Mouse (Mus musculus): ENCODE results near the gene Ado. TPM values are rescaled to one million over a fixed set of nuclear protein-coding genes. Genes with fewer than 3 reads are reported as not detected.

Gene Ado
- total and polyA plus RNA-seq, 2 experiments, result 7.0 to 8.5 TPM

DNA sequence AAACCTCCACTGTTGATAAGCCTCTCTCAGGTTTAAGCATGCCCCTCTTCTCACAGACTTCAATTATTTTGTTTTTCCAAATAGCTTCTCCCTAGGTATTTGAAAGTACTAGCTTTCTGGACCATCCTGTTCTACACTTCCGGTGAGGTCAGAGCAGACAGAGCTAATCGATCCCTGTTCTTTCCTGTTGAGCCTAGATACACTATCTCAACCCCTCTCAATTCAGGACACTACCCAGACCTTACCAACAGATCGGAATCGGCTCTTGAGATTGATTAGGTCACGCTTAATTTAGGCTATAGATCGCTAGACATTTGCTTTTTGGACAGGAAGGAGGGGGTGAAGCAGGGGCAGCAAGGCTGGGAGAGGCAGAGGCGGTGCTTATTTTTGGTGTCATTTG, 35.9 kb downstream of the Ado start:
- H3K79me2 ChIP-seq (ENCODE audit: control insufficient read depth, insufficient read depth, low read length), result no peaks in the 10 kb centered on the region
- H3K9ac ChIP-seq (ENCODE audit: low read depth, low read length), result no peak overlapping the region
- no peak overlapping the region for H3K4me3 ChIP-seq (ENCODE audit: insufficient read depth, low read depth, low read length)
- no peaks in the 10 kb centered on the region for H3K36me3 ChIP-seq (ENCODE audit: control insufficient read depth, insufficient read depth, low read length)
- no peak overlapping the region for H3K27ac ChIP-seq (replicated peaks; ENCODE audit: insufficient read depth, low read depth, low read length)
- no peak for DNase-seq (ENCODE audit: extremely low read depth, low read depth, low spot score)
- no peak for TF ChIP-seq POLR2A (IDR thresholded peaks at IDR 0.05; ENCODE audit: extremely low read depth, insufficient read depth, low read length)
- TF ChIP-seq CTCF (IDR thresholded peaks at IDR 0.05; ENCODE audit: low read depth, low read length), result no peak
- H3K4me1 ChIP-seq (ENCODE audit: control insufficient read depth, insufficient read depth, low read length), result no peaks in the 10 kb centered on the region
- no peaks in the 10 kb centered on the region; the same call in 1 of the 2 replicates for H3K27me3 ChIP-seq (ENCODE audit: control insufficient read depth, insufficient read depth, low read length)
- WGBS, result 75% methylated on average over 7 of the region's 7 CpGs

GRCm38 (mm10) chr10:67512211-67512610, 36.5 kb downstream of the Ado start:
- no peak overlapping the region for H3K4me3 ChIP-seq (ENCODE audit: insufficient read depth, low read depth, low read length)
- WGBS, result 81% methylated on average over 8 of the region's 8 CpGs
- no peak for TF ChIP-seq POLR2A (IDR thresholded peaks at IDR 0.05; ENCODE audit: extremely low read depth, insufficient read depth, low read length)
- no peak for TF ChIP-seq CTCF (IDR thresholded peaks at IDR 0.05; ENCODE audit: low read depth, low read length)
- no peak for DNase-seq (ENCODE audit: extremely low read depth, low read depth, low spot score)
- H3K36me3 ChIP-seq (ENCODE audit: control insufficient read depth, insufficient read depth, low read length), result no peaks in the 10 kb centered on the region
- no peak overlapping the region for H3K27ac ChIP-seq (replicated peaks; ENCODE audit: insufficient read depth, low read depth, low read length)
- H3K79me2 ChIP-seq (ENCODE audit: control insufficient read depth, insufficient read depth, low read length), result no peaks in the 10 kb centered on the region
- no peaks in the 10 kb centered on the region for H3K4me1 ChIP-seq (ENCODE audit: control insufficient read depth, insufficient read depth, low read length)
- no peak overlapping the region for H3K9ac ChIP-seq (ENCODE audit: low read depth, low read length)
- no peaks in the 10 kb centered on the region; the same call in 1 of the 2 replicates for H3K27me3 ChIP-seq (ENCODE audit: control insufficient read depth, insufficient read depth, low read length)

DNA sequence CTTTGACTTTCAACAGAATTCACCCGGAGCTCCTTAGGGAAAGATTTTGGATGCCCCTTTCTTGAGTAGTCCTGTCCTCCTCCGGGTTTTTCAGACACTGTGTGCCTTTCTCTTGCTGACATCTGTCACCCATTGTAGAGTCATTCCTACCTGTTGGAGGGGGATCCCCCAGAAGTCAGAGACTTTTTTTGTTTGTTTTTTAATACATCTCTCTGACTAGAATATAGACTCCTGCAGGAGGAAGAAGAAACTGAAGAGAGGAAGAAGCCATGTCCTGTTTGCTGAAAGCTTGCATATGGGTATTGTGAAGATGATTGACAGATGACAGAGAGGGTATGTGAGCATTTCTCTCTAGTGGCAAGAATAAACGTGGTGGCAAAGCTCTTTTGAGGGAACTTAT, 43.5 kb downstream of the Ado start:
- DNase-seq (ENCODE audit: extremely low read depth, low read depth, low spot score), result no peak
- no peaks in the 10 kb centered on the region for H3K79me2 ChIP-seq (ENCODE audit: control insufficient read depth, insufficient read depth, low read length)
- no peak for TF ChIP-seq CTCF (IDR thresholded peaks at IDR 0.05; ENCODE audit: low read depth, low read length)
- TF ChIP-seq POLR2A (IDR thresholded peaks at IDR 0.05; ENCODE audit: extremely low read depth, insufficient read depth, low read length), result no peak
- no peak overlapping the region for H3K4me3 ChIP-seq (ENCODE audit: insufficient read depth, low read depth, low read length)
- WGBS, result 71% methylated on average over 3 of the region's 3 CpGs
- no peak overlapping the region for H3K9ac ChIP-seq (ENCODE audit: low read depth, low read length)
- H3K27me3 ChIP-seq (ENCODE audit: control insufficient read depth, insufficient read depth, low read length), result no peaks in the 10 kb centered on the region; the same call in 1 of the 2 replicates
- H3K4me1 ChIP-seq (ENCODE audit: control insufficient read depth, insufficient read depth, low read length), result no peaks in the 10 kb centered on the region
- no peak overlapping the region for H3K27ac ChIP-seq (replicated peaks; ENCODE audit: insufficient read depth, low read depth, low read length)
- H3K36me3 ChIP-seq (ENCODE audit: control insufficient read depth, insufficient read depth, low read length), result no peaks in the 10 kb centered on the region

DNA sequence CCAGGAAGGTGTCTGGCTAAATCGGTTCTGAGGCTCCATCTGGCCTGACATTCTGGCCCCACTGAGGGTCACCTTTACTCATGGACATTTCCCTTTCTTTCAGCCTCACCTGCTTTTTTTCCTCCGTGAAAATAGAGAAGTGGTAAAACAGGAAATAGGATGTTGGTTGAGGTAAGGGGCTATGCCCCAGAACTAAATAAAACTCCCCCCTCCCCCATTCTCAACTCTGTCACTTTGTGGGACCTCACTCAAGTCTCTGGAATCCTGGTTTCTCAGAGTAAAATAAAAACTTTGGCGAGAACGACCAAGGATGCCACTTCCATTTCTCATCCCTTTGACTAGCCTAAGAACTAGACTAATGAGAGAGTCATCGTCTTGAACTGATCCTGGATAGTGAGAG, 44.7 kb downstream of the Ado start:
- Histone ChIP-seq H3K36me3 (ENCODE audit: control insufficient read depth, insufficient read depth, low read length) (no peaks in the 10 kb centered on the region), H3K4me3 (ENCODE audit: insufficient read depth, low read depth, low read length) (no peak overlapping the region), H3K27ac (replicated peaks; ENCODE audit: insufficient read depth, low read depth, low read length) (no peak overlapping the region), H3K27me3 (ENCODE audit: control insufficient read depth, insufficient read depth, low read length) (no peaks in the 10 kb centered on the region; the same call in 1 of the 2 replicates), H3K4me1 (ENCODE audit: control insufficient read depth, insufficient read depth, low read length) (no peaks in the 10 kb centered on the region), H3K79me2 (ENCODE audit: control insufficient read depth, insufficient read depth, low read length) (no peaks in the 10 kb centered on the region), H3K9ac (ENCODE audit: low read depth, low read length) (no peak overlapping the region)
- no peak for DNase-seq (ENCODE audit: extremely low read depth, low read depth, low spot score)
- 53% methylated on average over 5 of the region's 5 CpGs for WGBS
- TF ChIP-seq POLR2A (IDR thresholded peaks at IDR 0.05; ENCODE audit: extremely low read depth, insufficient read depth, low read length) (no peak), CTCF (IDR thresholded peaks at IDR 0.05; ENCODE audit: low read depth, low read length) (no peak)

GRCm38 (mm10) chr10:67503320-67503995, 45.3 kb downstream of the Ado start:
- no peaks in the 10 kb centered on the region; the same call in 1 of the 2 replicates for H3K27me3 ChIP-seq (ENCODE audit: control insufficient read depth, insufficient read depth, low read length)
- no peak overlapping the region for H3K4me3 ChIP-seq (ENCODE audit: insufficient read depth, low read depth, low read length)
- H3K4me1 ChIP-seq (ENCODE audit: control insufficient read depth, insufficient read depth, low read length), result no peaks in the 10 kb centered on the region
- no peak for TF ChIP-seq POLR2A (IDR thresholded peaks at IDR 0.05; ENCODE audit: extremely low read depth, insufficient read depth, low read length)
- no peak for TF ChIP-seq CTCF (IDR thresholded peaks at IDR 0.05; ENCODE audit: low read depth, low read length)
- H3K79me2 ChIP-seq (ENCODE audit: control insufficient read depth, insufficient read depth, low read length), result no peaks in the 10 kb centered on the region
- 59% methylated on average over 15 of the region's 15 CpGs for WGBS
- H3K9ac ChIP-seq (ENCODE audit: low read depth, low read length), result no peak overlapping the region
- no peak for DNase-seq (ENCODE audit: extremely low read depth, low read depth, low spot score)
- no peaks in the 10 kb centered on the region for H3K36me3 ChIP-seq (ENCODE audit: control insufficient read depth, insufficient read depth, low read length)
- no peak overlapping the region for H3K27ac ChIP-seq (replicated peaks; ENCODE audit: insufficient read depth, low read depth, low read length)

DNA sequence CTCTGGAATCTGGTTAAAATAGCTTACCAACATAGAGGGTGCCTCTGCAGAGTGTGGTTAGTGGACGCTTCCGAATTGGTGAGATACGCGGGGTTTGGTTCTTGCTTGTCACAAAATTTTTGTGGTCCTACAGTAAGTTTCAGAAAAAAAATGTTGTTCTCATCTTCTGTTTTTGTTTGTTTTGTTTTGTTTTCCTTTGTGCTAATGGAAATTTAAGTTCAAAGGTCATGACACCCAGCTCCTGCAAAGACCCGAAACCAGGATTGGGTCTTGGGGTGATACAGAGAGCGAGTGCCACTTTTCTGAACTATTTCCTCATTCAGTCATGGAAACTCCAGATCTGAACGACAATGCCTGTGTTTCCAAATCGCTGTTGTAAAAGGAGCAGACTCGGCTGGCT, 50.8 kb downstream of the Ado start:
- no peak for DNase-seq (ENCODE audit: extremely low read depth, low read depth, low spot score)
- WGBS, result 92% methylated on average over 9 of the region's 9 CpGs

More for the DNA sequence above, 50.8 kb downstream of the Ado start:
- no peaks in the 10 kb centered on the region for H3K4me1 ChIP-seq (ENCODE audit: control insufficient read depth, insufficient read depth, low read length)
- TF ChIP-seq CTCF (IDR thresholded peaks at IDR 0.05; ENCODE audit: low read depth, low read length), result no peak
- no peaks in the 10 kb centered on the region for H3K79me2 ChIP-seq (ENCODE audit: control insufficient read depth, insufficient read depth, low read length)
- no peak overlapping the region for H3K9ac ChIP-seq (ENCODE audit: low read depth, low read length)
- H3K27me3 ChIP-seq (ENCODE audit: control insufficient read depth, insufficient read depth, low read length), result no peaks in the 10 kb centered on the region
- no peak overlapping the region for H3K27ac ChIP-seq (replicated peaks; ENCODE audit: insufficient read depth, low read depth, low read length)
- no peaks in the 10 kb centered on the region for H3K36me3 ChIP-seq (ENCODE audit: control insufficient read depth, insufficient read depth, low read length)
- no peak overlapping the region for H3K4me3 ChIP-seq (ENCODE audit: insufficient read depth, low read depth, low read length)

Measured in liver, adult 2 months (tissue).